31 mouse cellular contexts compared by ENCODE assay signal in genomic region chr19:20511971-20512370, GRCm38 (mm10). TPM values are rescaled to one million over a fixed set of nuclear protein-coding genes. Genes with fewer than 3 reads are reported as not detected.
"Had no signal": no experiment of that assay in that cellular context is flagged by ENCODE, and none has a peak within 500 bp of the region (broad histone marks: within the 10 kb centered on the region; RNA-seq: fewer than 3 reads in every experiment).

No protein-coding gene starts in this region.

- H3K4me1 ChIP-seq: limb, embryonic 10.5 days; limb, embryonic 12.5 days; limb, embryonic 13.5 days; limb, embryonic 15.5 days; liver, embryonic 13.5 days; liver, embryonic 15.5 days; midbrain, embryonic 12.5 days; midbrain, embryonic 13.5 days; midbrain, embryonic 15.5 days had no signal

- H3K9ac ChIP-seq: limb, embryonic 12.5 days; limb, embryonic 13.5 days; limb, embryonic 15.5 days; liver, embryonic 13.5 days; liver, embryonic 14.5 days; liver, embryonic 15.5 days; liver, postnatal 0 days; lung, embryonic 14.5 days; lung, embryonic 15.5 days; midbrain, embryonic 12.5 days; midbrain, embryonic 13.5 days; midbrain, embryonic 15.5 days had no signal

- H3K4me2 ChIP-seq: limb, embryonic 12.5 days; limb, embryonic 13.5 days; limb, embryonic 15.5 days; liver, embryonic 11.5 days; liver, embryonic 13.5 days; liver, embryonic 15.5 days; lung, embryonic 14.5 days; lung, embryonic 15.5 days; midbrain, embryonic 11.5 days; midbrain, embryonic 12.5 days; midbrain, embryonic 13.5 days; midbrain, embryonic 15.5 days had no signal

- DNase-seq: left cerebral cortex, postnatal 4 days; liver; liver, embryonic 13.5 days; liver, postnatal 0 days; lung, adult 18-20 months; lung, adult 2 months; lung, embryonic 14.5 days; lung, postnatal 10 days; lung, postnatal 14 days; lung, postnatal 36 days; lung, postnatal 4 days; midbrain, embryonic 14.5 days had no signal

- ATAC-seq: liver, postnatal 0 days; midbrain, embryonic 13.5 days; midbrain, embryonic 15.5 days; midbrain, embryonic 16.5 days had no signal

- H3K27me3 ChIP-seq: limb, embryonic 12.5 days; limb, embryonic 13.5 days; limb, embryonic 15.5 days; liver, embryonic 13.5 days; liver, embryonic 15.5 days; lung, embryonic 15.5 days; megakaryocyte, embryonic 14.5 days; midbrain, embryonic 12.5 days; midbrain, embryonic 13.5 days; midbrain, embryonic 15.5 days had no signal

- H3K4me3 ChIP-seq: left cerebral cortex, adult 2 months; limb, embryonic 10.5 days; limb, embryonic 12.5 days; limb, embryonic 13.5 days; limb, embryonic 15.5 days; liver, embryonic 13.5 days; liver, embryonic 15.5 days; lung, embryonic 15.5 days; megakaryocyte, embryonic 14.5 days; midbrain, embryonic 10.5 days; midbrain, embryonic 12.5 days; midbrain, embryonic 13.5 days; midbrain, embryonic 15.5 days; myocyte had no signal

- H3K27ac ChIP-seq: left cerebral cortex, adult 2 months; limb, embryonic 10.5 days; limb, embryonic 12.5 days; limb, embryonic 13.5 days; limb, embryonic 15.5 days; liver, embryonic 13.5 days; liver, embryonic 14.5 days; liver, embryonic 15.5 days; lung, embryonic 15.5 days; macrophage; midbrain, embryonic 10.5 days; midbrain, embryonic 12.5 days; midbrain, embryonic 13.5 days; midbrain, embryonic 15.5 days had no signal

- H3K9me3 ChIP-seq: limb, embryonic 10.5 days; limb, embryonic 12.5 days; limb, embryonic 13.5 days; limb, embryonic 15.5 days; liver, embryonic 13.5 days; liver, embryonic 15.5 days; lung, embryonic 15.5 days; megakaryocyte, embryonic 14.5 days; midbrain, embryonic 10.5 days; midbrain, embryonic 12.5 days; midbrain, embryonic 13.5 days; midbrain, embryonic 15.5 days had no signal

- H3K36me3 ChIP-seq: limb, embryonic 10.5 days; limb, embryonic 12.5 days; limb, embryonic 13.5 days; limb, embryonic 15.5 days; liver, embryonic 13.5 days; liver, embryonic 15.5 days; lung, embryonic 15.5 days; midbrain, embryonic 10.5 days; midbrain, embryonic 12.5 days; midbrain, embryonic 13.5 days; midbrain, embryonic 15.5 days had no signal

RNA-seq across cellular contexts. Expression of gene Aldh1a1, which starts 19.5 kb away (rescaled TPM):
- polyA plus RNA-seq: limb, embryonic 12.5 days; myocyte; neural tube, embryonic 11.5 days had no signal
